Mouse (Mus musculus) MEL (cell line): ENCODE data around the gene Slc25a4. TPM values are rescaled to one million over a fixed set of nuclear protein-coding genes. Genes with fewer than 3 reads are reported as not detected.

Source experiments
- DNase-seq: peaks from one replicate; pipeline ENCODE4 v3.0.0; 2011; ENCODE audit warnings: low read depth, low spot score
- H3K27ac ChIP-seq: 2 replicates; pipeline ENCODE4 v1.5.1; 2012; ENCODE audit warnings: low read depth, mild to moderate bottlenecking, control low read depth, low read length, moderate library complexity; ENCODE audit not compliant: control insufficient read depth
- H3K27me3 ChIP-seq, 2 experiments: fragments of 150-350 bp in 1 of 2; sonication (generic) in 1 of 2; 2 replicates each; pipeline ENCODE4 v1.6.1; 2012; ENCODE audit warnings: low read length in 2 of 2, mild to moderate bottlenecking in 2 of 2, improper control_type of control experiment in 1 of 2, moderate library complexity in 1 of 2; ENCODE audit not compliant: insufficient read depth in 2 of 2, control insufficient read depth in 1 of 2
- H3K36me3 ChIP-seq, 2 experiments: 2 replicates each; pipeline ENCODE4 v1.6.1; 2012 to 2014; ENCODE audit warnings: low read length in 2 of 2, improper control_type of control experiment in 1 of 2, inconsistent platforms in 1 of 2, mild to moderate bottlenecking in 1 of 2; ENCODE audit not compliant: insufficient read depth in 2 of 2, control insufficient read depth in 1 of 2
- H3K4me1 ChIP-seq, 2 experiments: fragments of 150-350 bp in 1 of 2; sonication (generic) in 1 of 2; 2 replicates each; pipeline ENCODE4 v1.6.1; 2012; ENCODE audit warnings: low read length in 2 of 2, improper control_type of control experiment in 1 of 2, mild to moderate bottlenecking in 1 of 2; ENCODE audit not compliant: insufficient read depth in 2 of 2, control insufficient read depth in 1 of 2
- H3K4me3 ChIP-seq, 2 experiments: fragments of 150-350 bp in 1 of 2; sonication (generic) in 1 of 2; 2 replicates each; pipeline ENCODE4 v1.5.1; 2012; ENCODE audit warnings: low read depth in 2 of 2, low read length in 2 of 2, mild to moderate bottlenecking in 2 of 2, moderate library complexity in 2 of 2, control low read depth in 1 of 2, improper control_type of control experiment in 1 of 2; ENCODE audit not compliant: control insufficient read depth in 1 of 2, insufficient read depth in 1 of 2
- H3K79me2 ChIP-seq: 2 replicates; pipeline ENCODE4 v1.6.1; 2012; ENCODE audit warnings: mild to moderate bottlenecking, low read length, moderate library complexity; ENCODE audit not compliant: control insufficient read depth, poor library complexity, insufficient read depth
- H3K9ac ChIP-seq: 2 replicates; pipeline ENCODE4 v1.6.1; 2012; ENCODE audit warnings: low read depth, mild to moderate bottlenecking, control low read depth, low read length, moderate library complexity; ENCODE audit not compliant: control insufficient read depth, poor library complexity, severe bottlenecking
- H3K9me3 ChIP-seq: fragments of 150-350 bp; sonication (generic); replicated peaks from 2 replicates; pipeline ENCODE4 v1.6.1; 2012; ENCODE audit warnings: mild to moderate bottlenecking, low read length, improper control_type of control experiment, moderate library complexity; ENCODE audit not compliant: insufficient read depth
- CHD2 ChIP-seq: IDR thresholded peaks from 2 replicates; pipeline ENCODE4 v1.6.1; 2011; ENCODE audit warnings: low read length, improper control_type of control experiment
- CTCF ChIP-seq, 3 experiments: IDR thresholded peaks in 2 of 3; conservative IDR thresholded peaks in 1 of 3; 2 replicates each; pipeline ENCODE4 v1.5.1; 2011 to 2012; ENCODE audit warnings: low read length in 3 of 3, low read depth in 2 of 3, mild to moderate bottlenecking in 2 of 3, improper control_type of control experiment in 1 of 3, inconsistent platforms in 1 of 3, mixed read lengths in 1 of 3, moderate library complexity in 1 of 3; ENCODE audit not compliant: control insufficient read depth in 1 of 3, insufficient read depth in 1 of 3, poor library complexity in 1 of 3, severe bottlenecking in 1 of 3
- ETS1 ChIP-seq: IDR thresholded peaks from 2 replicates; pipeline ENCODE4 v1.6.1; 2012; ENCODE audit warnings: low read depth, mild to moderate bottlenecking, inconsistent platforms, low read length, improper control_type of control experiment, moderate library complexity
- GATA1 ChIP-seq: IDR thresholded peaks from 2 replicates; pipeline ENCODE4 v1.6.1; 2011; ENCODE audit warnings: low read depth, low read length, improper control_type of control experiment
- HCFC1 ChIP-seq: IDR thresholded peaks from 2 replicates; pipeline ENCODE4 v1.6.1; 2012; ENCODE audit warnings: low read depth, mild to moderate bottlenecking, inconsistent platforms, low read length, improper control_type of control experiment, moderate library complexity
- KAT2A ChIP-seq: conservative IDR thresholded peaks from 2 replicates; pipeline ENCODE4 v1.6.1; 2012; ENCODE audit warnings: low read depth, low read length, improper control_type of control experiment, inconsistent platforms
- MAFK ChIP-seq: IDR thresholded peaks from 2 replicates; pipeline ENCODE4 v1.6.1; 2011; ENCODE audit warnings: low read depth, mild to moderate bottlenecking, low read length, improper control_type of control experiment, borderline replicate concordance
- MAX ChIP-seq: IDR thresholded peaks from 2 replicates; pipeline ENCODE4 v1.6.1; 2011; ENCODE audit warnings: low read length, improper control_type of control experiment
- MAZ ChIP-seq: IDR thresholded peaks from 2 replicates; pipeline ENCODE4 v1.6.1; 2012; ENCODE audit warnings: low read depth, mild to moderate bottlenecking, inconsistent platforms, low read length, improper control_type of control experiment
- MEF2A ChIP-seq: IDR thresholded peaks from 2 replicates; pipeline ENCODE4 v1.6.1; 2014; ENCODE audit warnings: low read depth, mild to moderate bottlenecking, inconsistent platforms, low read length, improper control_type of control experiment; ENCODE audit not compliant: poor library complexity, insufficient replicate concordance, severe bottlenecking; ENCODE audit errors: extremely low read depth
- MXI1 ChIP-seq: IDR thresholded peaks from 2 replicates; pipeline ENCODE4 v1.6.1; 2011; ENCODE audit warnings: mild to moderate bottlenecking, low read depth, low read length, improper control_type of control experiment
- NELFE ChIP-seq: IDR thresholded peaks from 2 replicates; pipeline ENCODE4 v1.6.1; 2011; ENCODE audit warnings: low read depth, low read length, improper control_type of control experiment
- POLR2A ChIP-seq, 2 experiments: IDR thresholded peaks; 2 replicates each; pipeline ENCODE4 v1.6.1; 2011 to 2012; ENCODE audit warnings: low read length in 2 of 2, mild to moderate bottlenecking in 2 of 2, control low read depth in 1 of 2, improper control_type of control experiment in 1 of 2, low read depth in 1 of 2, moderate library complexity in 1 of 2; ENCODE audit not compliant: control insufficient read depth in 1 of 2, insufficient read depth in 1 of 2, poor library complexity in 1 of 2
- POLR2AphosphoS2 ChIP-seq: IDR thresholded peaks from 2 replicates; pipeline ENCODE4 v1.6.1; 2011; ENCODE audit warnings: low read length, improper control_type of control experiment
- RAD21 ChIP-seq: IDR thresholded peaks from 2 replicates; pipeline ENCODE4 v1.6.1; 2011; ENCODE audit warnings: mild to moderate bottlenecking, low read depth, low read length, improper control_type of control experiment
- SMC3 ChIP-seq: IDR thresholded peaks from 2 replicates; pipeline ENCODE4 v1.6.1; 2011; ENCODE audit warnings: low read depth, low read length, improper control_type of control experiment
- TCF12 ChIP-seq: IDR thresholded peaks from 2 replicates; pipeline ENCODE4 v1.6.1; 2014; ENCODE audit warnings: low read depth, mild to moderate bottlenecking, inconsistent platforms, low read length, improper control_type of control experiment, moderate library complexity
- USF1 ChIP-seq: IDR thresholded peaks from 2 replicates; pipeline ENCODE4 v1.6.1; 2014; ENCODE audit warnings: low read depth, mild to moderate bottlenecking, inconsistent platforms, low read length, improper control_type of control experiment, moderate library complexity
- ZC3H11A ChIP-seq: IDR thresholded peaks from 2 replicates; pipeline ENCODE4 v1.6.1; 2012; ENCODE audit warnings: low read depth, mild to moderate bottlenecking, inconsistent platforms, low read length, improper control_type of control experiment
- polyA plus RNA-seq, 2 experiments: library from polyadenylated mRNA; stranded (reverse) in 1 of 2; unstranded in 1 of 2; fragments of >175 nt in 1 of 2; fragments of >200 nt in 1 of 2; gene quantifications; 2 replicates each; pipeline versions ENCODE4 v1.2.1 to v1.2.4; 2012; ENCODE audit warnings: low replicate concordance in 2 of 2, low read depth in 1 of 2; ENCODE audit not compliant: insufficient read length in 2 of 2, insufficient read depth in 1 of 2, missing spikeins in 1 of 2
- total RNA-seq: library from RNA; depleted of rRNA; stranded (reverse); fragments of 300-350 nt; gene quantifications from 2 replicates; pipeline ENCODE4 v1.2.3, GENCODE M21; 2012

Slc25a4 gene
- total and polyA plus RNA-seq, 3 experiments, result 188 to 471 (median 311) TPM

GRCm38 (mm10) chr8:46193100-46193499 lies 18.0 kb downstream of the Slc25a4 start:
- H3K27me3 ChIP-seq, result no peaks in the 10 kb centered on the region
- peaks cover 0 to 7% of the 10 kb centered on the region in 2 experiments; a peak in 2 of 4 replicates for H3K36me3 ChIP-seq
- H3K9ac ChIP-seq, result no peak overlapping the region
- H3K27ac ChIP-seq, result no peak overlapping the region
- no peaks in the 10 kb centered on the region for H3K9me3 ChIP-seq
- DNase-seq, result no peak
- H3K79me2 ChIP-seq, result no peaks in the 10 kb centered on the region
- H3K4me3 ChIP-seq, result no peak overlapping the region
- H3K4me1 ChIP-seq, result no peaks in the 10 kb centered on the region
- TF ChIP-seq NELFE (no peak), MEF2A (no peak), MAFK (no peak), CHD2 (no peak), KAT2A (no peak), MXI1 (no peak)
- TF ChIP-seq, all 39 proteins: peak for 0

GRCm38 (mm10) chr8:46185361-46185760 lies 25.7 kb downstream of the Slc25a4 start:
- no peaks in the 10 kb centered on the region for H3K27me3 ChIP-seq
- no peak overlapping the region for H3K4me3 ChIP-seq
- peaks cover 0 to 5% of the 10 kb centered on the region in 2 experiments; a peak in 2 of 4 replicates for H3K36me3 ChIP-seq
- no peaks in the 10 kb centered on the region for H3K4me1 ChIP-seq
- TF ChIP-seq POLR2AphosphoS2 (no peak), MAZ (no peak), MAFK (no peak), CTCF (IDR thresholded peaks at IDR 0.05 in 2 of 3, conservative IDR thresholded peaks at IDR 0.05 in 1 of 3; ENCODE audit: control insufficient read depth in 1 of 3, insufficient read depth in 1 of 3, low read depth in 2 of 3, low read length in 3 of 3, poor library complexity in 1 of 3, severe bottlenecking in 1 of 3) (peak; percentile 71 to 86 (median 79)), SMC3 (peak; percentile 72), RAD21 (peak; percentile 74), TCF12 (no peak), ZC3H11A (peak; percentile 36; the same call in 1 of the 2 replicates)
- no peak overlapping the region for H3K9ac ChIP-seq
- peak; percentile 83 for DNase-seq
- no peaks in the 10 kb centered on the region for H3K9me3 ChIP-seq
- H3K27ac ChIP-seq, result no peak overlapping the region
- no peaks in the 10 kb centered on the region for H3K79me2 ChIP-seq

GRCm38 (mm10) chr8:46180136-46180535 lies 30.9 kb downstream of the Slc25a4 start:
- no peak overlapping the region for H3K9ac ChIP-seq
- DNase-seq, result no peak
- H3K27me3 ChIP-seq, result no peaks in the 10 kb centered on the region
- H3K79me2 ChIP-seq, result peaks cover 5% of the 10 kb centered on the region; the same call in 1 of the 2 replicates
- peaks cover 0 to 5% of the 10 kb centered on the region in 2 experiments; a peak in 2 of 4 replicates for H3K36me3 ChIP-seq
- H3K4me1 ChIP-seq, result no peaks in the 10 kb centered on the region
- no peak for TF ChIP-seq TCF12
- TF ChIP-seq MAX, result no peak
- no peak for TF ChIP-seq HCFC1
- no peak for TF ChIP-seq ETS1
- TF ChIP-seq USF1, result no peak
- TF ChIP-seq POLR2A (IDR thresholded peaks at IDR 0.05; ENCODE audit: control insufficient read depth in 1 of 2, insufficient read depth in 1 of 2, low read depth in 1 of 2, low read length in 2 of 2, poor library complexity in 1 of 2), result no peak
- no peak for TF ChIP-seq CHD2
- no peak for TF ChIP-seq GATA1
- H3K9me3 ChIP-seq, result no peaks in the 10 kb centered on the region; the same call in 1 of the 2 replicates
- no peak overlapping the region for H3K4me3 ChIP-seq
- H3K27ac ChIP-seq, result no peak overlapping the region
